Mouse (Mus musculus) CH12.LX (cell line): ENCODE data around the gene Pram1. TPM values are rescaled to one million over a fixed set of nuclear protein-coding genes. Genes with fewer than 3 reads are reported as not detected.

Experiments
- DNase-seq: peaks from one replicate; pipeline ENCODE4 v3.0.0-alpha.2; 2013; ENCODE audit errors: extremely low read depth
- H3K27ac ChIP-seq: 2 replicates; pipeline ENCODE4 v1.5.1; 2012; ENCODE audit warnings: low read depth, mild to moderate bottlenecking, control low read depth, moderate library complexity; ENCODE audit not compliant: insufficient read depth
- H3K27me3 ChIP-seq: replicated peaks from 2 replicates; pipeline ENCODE3; 2012; ENCODE audit warnings: inconsistent platforms
- H3K36me3 ChIP-seq, 2 experiments: replicated peaks in 1 of 2; 2 replicates each; pipeline versions ENCODE3 to v1.6.1; 2012; ENCODE audit warnings: inconsistent platforms in 1 of 2, low read length in 1 of 2, mild to moderate bottlenecking in 1 of 2, mixed read lengths in 1 of 2, moderate library complexity in 1 of 2; ENCODE audit not compliant: control insufficient read depth in 1 of 2, insufficient read depth in 1 of 2
- H3K4me1 ChIP-seq, 2 experiments: 2 replicates each; pipeline ENCODE4 v1.6.1; 2012; ENCODE audit warnings: inconsistent platforms in 1 of 2, moderate library complexity in 1 of 2; ENCODE audit not compliant: insufficient read depth in 2 of 2, control insufficient read depth in 1 of 2
- H3K4me2 ChIP-seq: 2 replicates; pipeline ENCODE4 v1.6.1; 2012; ENCODE audit warnings: low read depth, mild to moderate bottlenecking, control low read depth; ENCODE audit not compliant: poor library complexity, insufficient read depth, severe bottlenecking
- H3K4me3 ChIP-seq, 3 experiments: fragments of 150-350 bp in 1 of 3; sonication (generic) in 1 of 3; replicated peaks in 1 of 3; 2 replicates each; pipeline versions ENCODE3 to v1.5.1; 2011 to 2012; ENCODE audit warnings: low read depth in 2 of 3, low read length in 2 of 3, mild to moderate bottlenecking in 2 of 3, moderate library complexity in 2 of 3, control low read depth in 1 of 3, improper control_type of control experiment in 1 of 3, inconsistent platforms in 1 of 3, mixed read lengths in 1 of 3; ENCODE audit not compliant: poor library complexity in 1 of 3
- H3K79me2 ChIP-seq: replicated peaks from 2 replicates; pipeline ENCODE4 v1.6.1; 2012; ENCODE audit warnings: mild to moderate bottlenecking, moderate library complexity; ENCODE audit not compliant: control insufficient read depth, poor library complexity, insufficient read depth, severe bottlenecking; ENCODE audit errors: extremely low read depth
- H3K9ac ChIP-seq: 2 replicates; pipeline ENCODE4 v1.6.1; 2012; ENCODE audit warnings: low read depth, mild to moderate bottlenecking, control low read depth, moderate library complexity; ENCODE audit not compliant: insufficient read depth
- H3K9me3 ChIP-seq: replicated peaks from 2 replicates; pipeline ENCODE3; 2012; ENCODE audit warnings: low read length, inconsistent platforms, mixed read lengths
- CHD1 ChIP-seq: IDR thresholded peaks from 2 replicates; pipeline ENCODE4 v1.6.1; 2012; ENCODE audit warnings: low read depth, low read length, improper control_type of control experiment, inconsistent platforms
- ELF1 ChIP-seq: IDR thresholded peaks from 2 replicates; pipeline ENCODE4 v1.6.1; 2014; ENCODE audit warnings: low read depth, mild to moderate bottlenecking, inconsistent platforms, low read length, improper control_type of control experiment
- ETS1 ChIP-seq: conservative IDR thresholded peaks from 2 replicates; pipeline ENCODE4 v1.6.1; 2012; ENCODE audit warnings: low read depth, mild to moderate bottlenecking, inconsistent platforms, low read length, improper control_type of control experiment, moderate library complexity
- IRF4 ChIP-seq: IDR thresholded peaks from 2 replicates; pipeline ENCODE4 v1.6.1; 2014; ENCODE audit warnings: low read depth, mild to moderate bottlenecking, inconsistent platforms, low read length, improper control_type of control experiment
- JUN ChIP-seq: IDR thresholded peaks from 2 replicates; pipeline ENCODE4 v1.6.1; 2011; ENCODE audit warnings: low read depth, mild to moderate bottlenecking, low read length, improper control_type of control experiment, moderate library complexity; ENCODE audit not compliant: insufficient read depth
- KAT2A ChIP-seq: IDR thresholded peaks from 2 replicates; pipeline ENCODE4 v1.6.1; 2012; ENCODE audit warnings: low read length, improper control_type of control experiment, inconsistent platforms; ENCODE audit not compliant: insufficient replicate concordance
- MAZ ChIP-seq: IDR thresholded peaks from 2 replicates; pipeline ENCODE4 v1.6.1; 2012; ENCODE audit warnings: low read depth, mild to moderate bottlenecking, inconsistent platforms, low read length, improper control_type of control experiment, moderate library complexity
- MXI1 ChIP-seq: IDR thresholded peaks from 2 replicates; pipeline ENCODE4 v1.6.1; 2011; ENCODE audit warnings: mild to moderate bottlenecking, low read depth, low read length, improper control_type of control experiment
- PAX5 ChIP-seq: IDR thresholded peaks from 2 replicates; pipeline ENCODE4 v1.6.1; 2012; ENCODE audit warnings: low read length, inconsistent platforms, mixed read lengths
- POLR2A ChIP-seq: IDR thresholded peaks from 2 replicates; pipeline ENCODE4 v1.6.1; 2011; ENCODE audit warnings: low read depth, mild to moderate bottlenecking, improper control_type of control experiment, low read length
- POLR2AphosphoS2 ChIP-seq: IDR thresholded peaks from 2 replicates; pipeline ENCODE4 v1.6.1; 2011; ENCODE audit warnings: low read depth, low read length, improper control_type of control experiment
- RAD21 ChIP-seq: IDR thresholded peaks from 2 replicates; pipeline ENCODE4 v1.6.1; 2011; ENCODE audit warnings: low read depth, mild to moderate bottlenecking, low read length, improper control_type of control experiment, moderate library complexity
- RCOR1 ChIP-seq: conservative IDR thresholded peaks from 2 replicates; pipeline ENCODE4 v1.6.1; 2012; ENCODE audit warnings: low read depth, mild to moderate bottlenecking, inconsistent platforms, low read length, improper control_type of control experiment
- SMC3 ChIP-seq: IDR thresholded peaks from 2 replicates; pipeline ENCODE4 v1.6.1; 2011; ENCODE audit warnings: low read depth, low read length, improper control_type of control experiment
- TBP ChIP-seq: conservative IDR thresholded peaks from 2 replicates; pipeline ENCODE4 v1.6.1; 2011; ENCODE audit warnings: low read depth, low read length, improper control_type of control experiment
- TCF12 ChIP-seq: IDR thresholded peaks from 2 replicates; pipeline ENCODE4 v1.6.1; 2014; ENCODE audit warnings: low read depth, mild to moderate bottlenecking, inconsistent platforms, low read length, improper control_type of control experiment
- UBTF ChIP-seq: IDR thresholded peaks from 2 replicates; pipeline ENCODE4 v1.6.1; 2012; ENCODE audit warnings: low read depth, mild to moderate bottlenecking, inconsistent platforms, low read length, improper control_type of control experiment, moderate library complexity
- USF1 ChIP-seq: IDR thresholded peaks from 2 replicates; pipeline ENCODE4 v1.6.1; 2014; ENCODE audit warnings: low read depth, mild to moderate bottlenecking, inconsistent platforms, low read length, improper control_type of control experiment
- ZC3H11A ChIP-seq: IDR thresholded peaks from 2 replicates; pipeline ENCODE4 v1.6.1; 2012; ENCODE audit warnings: low read depth, mild to moderate bottlenecking, inconsistent platforms, low read length, improper control_type of control experiment
- dilution Hi-C: fragments of 300-500 bp; cut with MboI; formaldehyde crosslinking; loops from 2 replicates; pipeline ENCODE4 v1.14.3; 2020; ENCODE audit warnings: low sequenced_read_pairs; ENCODE audit not compliant: extremely low pct_unique_long_range_greater_than_20kb, extremely low pct_ligation_motif_present
- in situ Hi-C: fragments of 300-500 bp; cut with MboI; formaldehyde crosslinking; loops from 3 replicates; pipeline ENCODE4 v1.14.3; 2019; ENCODE audit warnings: low sequenced_read_pairs, low pct_ligation_motif_present, low pct_unique_long_range_greater_than_20kb, mixed read lengths
- polyA plus RNA-seq: library from polyadenylated mRNA; unstranded; fragments of >175 nt; gene quantifications from 2 replicates; pipeline ENCODE4 v1.2.1, GENCODE M21; 2012; ENCODE audit warnings: low read depth; ENCODE audit not compliant: insufficient read length
- total RNA-seq, 2 experiments: library from RNA; depleted of rRNA; stranded (reverse); fragments of 300-350 nt in 1 of 2; fragments of >200 nt in 1 of 2; gene quantifications; 2 replicates each; pipeline ENCODE4 v1.2.3; 2012 to 2014

Gene Pram1
- total and polyA plus RNA-seq, 3 experiments: 0.21 to 1.1 (median 0.38) TPM

GRCm38 (mm10) chr17:33639743-33640142 lies 1.9 kb downstream of the Pram1 start:
- TF ChIP-seq USF1 (no peak), MXI1 (no peak), PAX5 (no peak), SMC3 (no peak), MAZ (no peak), TCF12 (no peak), UBTF (no peak), RAD21 (no peak), KAT2A (no peak), POLR2AphosphoS2 (no peak), TBP (no peak), ETS1 (no peak), IRF4 (no peak)
- in situ Hi-C loops: no loop called here
- Histone ChIP-seq H3K79me2 (no peaks in the 10 kb centered on the region), H3K9me3 (no peaks in the 10 kb centered on the region), H3K27ac (no peak overlapping the region), H3K4me1 (peaks cover 0 to 25% of the 10 kb centered on the region in 2 experiments; a peak in 2 of 4 replicates), H3K9ac (no peak overlapping the region), H3K36me3 (peaks cover 26 to 81% of the 10 kb centered on the region in 2 experiments), H3K4me3 (no peak overlapping the region), H3K27me3 (no peaks in the 10 kb centered on the region), H3K4me2 (no peak overlapping the region)
- dilution Hi-C loops: no loop called here
- DNase-seq: no peak

- no peaks in the 10 kb centered on the region for H3K9me3 ChIP-seq
Measured at GRCm38 (mm10) chr17:33644068-33644467, 6.2 kb downstream of the Pram1 start.

More at GRCm38 (mm10) chr17:33644068-33644467, 6.2 kb downstream of the Pram1 start:
- no peak for TF ChIP-seq RAD21
- TF ChIP-seq JUN: no peak
- no peak for TF ChIP-seq POLR2A
- TF ChIP-seq CHD1: no peak
- no peak for TF ChIP-seq UBTF
- TF ChIP-seq RCOR1: no peak
- TF ChIP-seq ELF1: no peak
- no peak for TF ChIP-seq ZC3H11A
- Histone ChIP-seq H3K9ac (no peak overlapping the region), H3K4me3 (no peak overlapping the region), H3K36me3 (peaks cover 55 to 87% of the 10 kb centered on the region in 2 experiments), H3K27me3 (no peaks in the 10 kb centered on the region), H3K79me2 (no peaks in the 10 kb centered on the region), H3K4me1 (peaks cover 0 to 22% of the 10 kb centered on the region in 2 experiments; a peak in 2 of 4 replicates), H3K4me2 (no peak overlapping the region), H3K27ac (no peak overlapping the region)
- in situ Hi-C loops: no loop called here
- no peak for DNase-seq
- dilution Hi-C loops: no loop called here
